Mouse (Mus musculus) leukemia stem cell, adult 10-12 weeks (primary cell): ENCODE results near the gene Zfp97. TPM values are rescaled to one million over a fixed set of nuclear protein-coding genes. Genes with fewer than 3 reads are reported as not detected.

Source experiments
- polyA plus RNA-seq: library from polyadenylated mRNA; stranded (reverse); fragments of >175 nt; gene quantifications from 2 replicates; pipeline ENCODE4 v1.2.3, GENCODE M21; 2012; ENCODE audit warnings: low replicate concordance

Gene Zfp97
- 0.69 TPM in 1 of 2 replicates, not detected in the other for polyA plus RNA-seq

GRCm38 (mm10) chr17:17120830-17121502 lies at the start of gene Zfp97:
TSS of gene Zfp97 (plus strand) at chr17:17121415.

Other genes with a start within 250 kb of the Zfp97 start
- 0.15 TPM in 1 of 2 replicates, not detected in the other for gene Zfp960, start 57.3 kb upstream of the Zfp97 start, polyA plus RNA-seq